Mouse (Mus musculus) heart, embryonic 14.5 days (tissue): ENCODE measurements around the gene Tmem52b. TPM values are rescaled to one million over a fixed set of nuclear protein-coding genes. Genes with fewer than 3 reads are reported as not detected.
"Not testable (repeated sequence)": the region's sequence is repeated elsewhere in the genome, so short reads cannot be mapped to it uniquely, and the experiment has no call there.

ENCODE experiments used
- ATAC-seq: fragments of 200-750 bp; cut with Nextera tagmentation; 2 replicates; pipeline ENCODE4 v1.8.0; 2017; ENCODE audit warnings: low read depth, moderate TSS enrichment; ENCODE audit not compliant: insufficient number of reproducible peaks, insufficient read depth, low FRiP score
- H3K27ac ChIP-seq, 2 experiments: fragments of 200-500 bp in 1 of 2; fragments of 300-500 bp in 1 of 2; sonication (generic) in 1 of 2; replicated peaks in 1 of 2; 2 replicates each; pipeline ENCODE4 v1.5.1; 2012 to 2014; ENCODE audit warnings: low read depth in 2 of 2, low read length in 2 of 2, control low read depth in 1 of 2, mild to moderate bottlenecking in 1 of 2, mixed read lengths in 1 of 2; ENCODE audit not compliant: control insufficient read depth in 1 of 2, insufficient read depth in 1 of 2
- H3K27me3 ChIP-seq: fragments of 300-500 bp; sonication (generic); 2 replicates; pipeline ENCODE4 v1.6.1; 2014; ENCODE audit warnings: mild to moderate bottlenecking, low read length, control low read depth; ENCODE audit not compliant: control insufficient read depth, insufficient read depth
- H3K36me3 ChIP-seq: fragments of 300-500 bp; sonication (generic); 2 replicates; pipeline ENCODE4 v1.6.1; 2014; ENCODE audit warnings: mild to moderate bottlenecking, control low read depth, low read length, mixed read lengths; ENCODE audit not compliant: control insufficient read depth, insufficient read depth
- H3K4me1 ChIP-seq, 2 experiments: fragments of 200-500 bp in 1 of 2; fragments of 300-500 bp in 1 of 2; sonication (generic) in 1 of 2; 2 replicates each; pipeline ENCODE4 v1.6.1; 2012 to 2014; ENCODE audit warnings: low read length in 2 of 2, control low read depth in 1 of 2, mixed read lengths in 1 of 2; ENCODE audit not compliant: control insufficient read depth in 2 of 2, insufficient read depth in 2 of 2
- H3K4me2 ChIP-seq: fragments of 300-500 bp; sonication (generic); 2 replicates; pipeline ENCODE4 v1.6.1; 2014; ENCODE audit warnings: mild to moderate bottlenecking, low read length
- H3K4me3 ChIP-seq, 2 experiments: fragments of 200-500 bp in 1 of 2; fragments of 300-500 bp in 1 of 2; sonication (generic) in 1 of 2; 2 replicates each; pipeline ENCODE4 v1.5.1; 2012 to 2014; ENCODE audit warnings: low read length in 2 of 2, mild to moderate bottlenecking in 2 of 2, control low read depth in 1 of 2, low read depth in 1 of 2, moderate library complexity in 1 of 2; ENCODE audit not compliant: control insufficient read depth in 1 of 2, insufficient read depth in 1 of 2
- H3K9ac ChIP-seq: fragments of 300-500 bp; sonication (generic); 2 replicates; pipeline ENCODE4 v1.6.1; 2014; ENCODE audit warnings: mild to moderate bottlenecking, low read length
- H3K9me3 ChIP-seq: fragments of 300-500 bp; sonication (generic); 2 replicates; pipeline ENCODE4 v1.6.1; 2016; ENCODE audit warnings: low read length, control low read depth; ENCODE audit not compliant: control insufficient read depth
- WGBS: fragments of 180-500 bp; shearing (Covaris S2); extraction: QIAGEN DNeasy Blood & Tissue Kit; methylation state at CpG from one replicate; pipeline ENCODE4 v1.1.7; 2014; 5-methylcytosine and 5-hydroxymethylcytosine counted together
- polyA plus RNA-seq: library from polyadenylated mRNA; unstranded; fragments of >200 nt; fragmentation: Nextera tagmentation; extraction: Ambion mirVana; gene quantifications from 2 replicates; pipeline ENCODE4 v1.2.1, GENCODE M21; 2014

Tmem52b gene
- polyA plus RNA-seq, 1 experiment from 2014 or later = not detected

DNA sequence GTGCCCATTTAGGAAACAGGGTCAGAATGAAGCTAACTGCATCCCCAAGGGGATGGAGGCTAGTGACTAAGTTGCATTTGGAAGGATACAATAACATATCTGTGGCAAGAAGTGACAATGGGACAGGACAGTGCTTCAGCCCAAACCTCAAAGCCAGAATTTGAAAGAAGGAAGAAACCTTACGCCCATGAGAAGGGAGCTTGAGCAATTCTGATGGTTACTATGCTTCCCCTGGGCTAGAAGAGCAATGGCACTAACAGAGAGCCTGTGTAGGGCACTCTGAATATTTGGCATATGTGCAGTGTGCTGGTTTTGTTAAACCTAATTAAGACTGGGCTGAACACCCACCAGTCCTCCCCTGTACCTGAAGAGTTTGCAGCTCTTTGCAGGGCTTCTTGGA, 12.8 kb upstream of the Tmem52b start:
- ATAC-seq, H3K4me3 ChIP-seq, H3K9ac ChIP-seq, H3K36me3 ChIP-seq, H3K4me1 ChIP-seq, H3K27ac ChIP-seq, H3K9me3 ChIP-seq, H3K4me2 ChIP-seq, H3K27me3 ChIP-seq: not testable (repeated sequence)
- 81% methylated on average over 1 of the region's 1 CpGs for WGBS

DNA sequence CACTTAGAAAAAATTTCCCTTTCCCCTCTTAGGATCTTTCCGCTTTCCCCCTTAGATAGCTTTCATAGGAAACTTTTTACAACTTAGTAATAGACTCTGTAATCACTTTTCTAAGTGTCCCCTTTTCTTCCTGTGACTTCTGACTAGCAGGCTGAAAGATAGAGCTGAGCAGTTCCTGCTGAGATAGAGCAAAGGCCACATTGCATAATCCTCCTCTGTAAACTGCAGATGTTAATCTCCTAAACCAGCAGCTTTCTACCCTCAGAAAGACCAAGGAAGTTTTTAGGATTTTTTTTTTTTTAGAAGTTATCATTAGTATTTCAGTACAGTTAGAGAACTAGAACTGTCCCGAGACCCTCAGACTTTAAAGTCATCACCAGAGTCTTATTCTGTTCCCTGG, 8.9 kb upstream of the Tmem52b start:
- ATAC-seq = no peak
- H3K4me2 ChIP-seq = no peak overlapping the region
- whole genome bisulfite sequencing = 73% methylated on average over 2 of the region's 2 CpGs

DNA sequence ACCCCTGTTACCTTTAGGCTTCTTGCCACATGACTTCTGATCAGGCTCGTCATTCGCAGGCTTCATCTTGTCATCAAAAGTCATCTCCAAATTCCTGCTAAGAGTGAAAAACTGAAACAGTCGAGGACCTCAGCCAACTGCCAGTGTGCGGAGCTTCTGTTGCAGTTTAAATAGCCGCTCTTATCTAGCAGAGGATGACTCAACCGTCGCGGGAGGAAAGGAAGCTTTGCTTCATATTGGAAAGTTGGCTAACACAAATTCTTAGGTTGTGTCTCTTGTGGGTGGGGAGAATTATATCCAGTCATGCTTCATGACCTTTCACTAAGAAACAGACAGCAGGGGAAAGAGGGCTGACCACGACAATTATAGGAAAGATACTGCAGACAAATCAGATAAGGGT, 5.3 kb upstream of the Tmem52b start, which contains the start of gene Olr1:
TSS of gene Olr1 (minus strand) at position 142 of the 400 bp plus-strand sequence.
- no peak within 1 kb of the TSS for H3K4me3 ChIP-seq
- peaks cover 0 to 3% of the 10 kb centered on the region in 2 experiments; a peak in 1 of 4 replicates for H3K4me1 ChIP-seq
- H3K9ac ChIP-seq = no peak within 1 kb of the TSS
- H3K4me2 ChIP-seq = no peak within 1 kb of the TSS
- WGBS = 36% methylated on average over 9 of the region's 9 CpGs
- no peaks in the 10 kb centered on the region for H3K27me3 ChIP-seq
- no peaks in the 10 kb centered on the region for H3K36me3 ChIP-seq
- H3K9me3 ChIP-seq = peaks cover 7% of the 10 kb centered on the region; the same call in 1 of the 2 replicates
- H3K27ac ChIP-seq = no peak within 1 kb of the TSS
- no peak for ATAC-seq

More for the DNA sequence above, 8.9 kb upstream of the Tmem52b start:
- Histone ChIP-seq H3K27me3 (no peaks in the 10 kb centered on the region), H3K4me1 (peaks cover 0 to 3% of the 10 kb centered on the region in 2 experiments; a peak in 1 of 4 replicates), H3K27ac (no peak overlapping the region), H3K9ac (no peak overlapping the region), H3K4me3 (no peak overlapping the region), H3K9me3 (peaks cover 7% of the 10 kb centered on the region; the same call in 1 of the 2 replicates), H3K36me3 (no peaks in the 10 kb centered on the region)

DNA sequence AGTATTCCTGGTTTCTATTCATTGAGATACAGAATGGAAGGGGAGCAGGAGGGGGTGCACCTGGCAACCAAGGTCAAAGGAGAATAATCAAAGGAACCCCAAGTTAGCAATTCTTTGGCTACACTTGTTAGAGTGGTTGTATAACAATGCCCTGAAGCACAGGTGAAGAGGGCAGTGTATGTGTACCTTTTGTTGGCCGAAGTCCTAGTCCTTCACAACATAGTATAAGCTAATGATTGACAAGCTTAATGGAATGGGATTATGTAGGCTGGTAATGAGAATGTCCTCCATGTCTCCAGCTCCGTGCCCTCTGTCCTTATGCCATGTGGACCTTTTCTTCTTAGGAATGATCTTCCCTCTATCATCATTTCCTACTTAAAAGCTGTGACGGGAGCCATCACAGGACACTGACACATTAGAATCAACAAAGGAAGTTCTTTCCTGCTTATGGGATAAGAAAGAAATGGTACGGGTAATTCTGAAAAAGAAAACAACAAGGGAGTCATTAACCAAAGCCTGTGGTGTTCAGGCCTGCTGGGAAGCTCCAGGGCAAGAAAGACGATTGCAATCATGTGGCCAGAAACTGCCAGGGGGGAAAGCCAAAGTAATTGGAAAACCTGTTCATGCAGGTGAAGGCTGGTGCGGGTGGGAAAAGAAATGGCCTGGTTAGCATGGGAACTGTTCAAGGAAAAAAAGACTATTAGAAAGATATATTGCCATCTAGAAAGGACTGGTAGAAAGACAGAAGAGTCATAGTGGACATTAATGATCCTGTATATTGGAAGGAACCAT, 2.0 kb upstream of the Tmem52b start:
- H3K9ac ChIP-seq = no peak overlapping the region
- no peak for ATAC-seq
- 69% methylated on average over 6 of the region's 6 CpGs for WGBS

DNA sequence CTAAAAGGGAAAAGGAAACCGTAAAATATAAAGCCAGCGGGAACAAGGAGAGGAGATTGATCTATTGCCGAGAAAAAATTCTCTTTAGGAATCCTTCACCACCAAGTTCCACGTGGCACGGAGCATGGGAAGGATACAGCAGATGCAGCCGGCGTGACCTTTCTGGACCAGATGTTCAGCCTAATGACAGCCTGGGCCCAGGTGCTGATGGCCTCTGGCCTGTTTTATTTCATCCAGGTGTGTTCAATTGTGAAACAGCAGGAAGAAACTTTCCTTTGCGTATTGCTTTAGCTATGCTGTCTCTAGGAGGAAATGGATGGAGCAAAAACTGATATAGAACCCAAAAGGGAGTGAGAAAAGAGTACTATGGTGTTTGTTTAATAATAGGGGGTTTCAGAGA, 513 bp downstream of the Tmem52b start:
- Histone ChIP-seq H3K4me2 (no peak overlapping the region), H3K9me3 (no peaks in the 10 kb centered on the region), H3K9ac (no peak overlapping the region), H3K36me3 (no peaks in the 10 kb centered on the region), H3K27ac (no peak overlapping the region), H3K4me3 (no peak overlapping the region), H3K4me1 (peaks cover 0 to 4% of the 10 kb centered on the region in 2 experiments; a peak in 1 of 4 replicates), H3K27me3 (no peaks in the 10 kb centered on the region)
- ATAC-seq = no peak
- WGBS = 63% methylated on average over 8 of the region's 8 CpGs

More for the DNA sequence above, 2.0 kb upstream of the Tmem52b start:
- no peak overlapping the region for H3K27ac ChIP-seq
- no peaks in the 10 kb centered on the region for H3K9me3 ChIP-seq
- H3K4me2 ChIP-seq = no peak overlapping the region
- H3K4me1 ChIP-seq = peaks cover 3 to 4% of the 10 kb centered on the region in 2 experiments; a peak in 1 of 4 replicates
- H3K36me3 ChIP-seq = no peaks in the 10 kb centered on the region
- H3K27me3 ChIP-seq = no peaks in the 10 kb centered on the region
- no peak overlapping the region for H3K4me3 ChIP-seq

DNA sequence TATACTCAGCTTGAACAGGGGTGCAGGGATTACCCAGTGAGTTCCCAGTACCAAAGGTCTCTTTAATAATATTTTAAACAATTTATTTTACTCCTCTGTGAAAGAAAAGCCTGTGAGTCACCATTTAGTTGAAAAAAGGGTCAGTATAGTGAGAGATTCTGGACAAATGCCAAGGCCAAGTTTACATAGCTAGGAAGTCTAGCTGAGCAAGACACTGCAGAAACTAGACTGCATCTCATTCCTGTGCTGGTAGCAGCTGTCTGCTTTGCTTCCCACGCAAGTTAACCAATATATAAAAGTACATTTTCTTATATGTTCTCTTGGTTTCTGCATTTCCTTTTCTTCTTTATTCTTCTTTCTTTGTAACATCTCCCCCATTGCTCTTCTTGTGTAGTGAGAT, 1.1 kb downstream of the Tmem52b start:
- H3K27ac ChIP-seq = 0 out of 4 replicates have a peak overlapping the region, but pooled peaks of 1 of the 2 experiments have one; percentile 14
- no peak overlapping the region for H3K4me2 ChIP-seq
- 55% methylated on average over 1 of the region's 1 CpGs for WGBS
- H3K9ac ChIP-seq = no peak overlapping the region
- H3K36me3 ChIP-seq = no peaks in the 10 kb centered on the region
- H3K4me1 ChIP-seq = peaks cover 0 to 4% of the 10 kb centered on the region in 2 experiments; a peak in 1 of 4 replicates
- no peaks in the 10 kb centered on the region for H3K27me3 ChIP-seq
- H3K4me3 ChIP-seq = no peak overlapping the region
- no peak for ATAC-seq
- H3K9me3 ChIP-seq = no peaks in the 10 kb centered on the region

DNA sequence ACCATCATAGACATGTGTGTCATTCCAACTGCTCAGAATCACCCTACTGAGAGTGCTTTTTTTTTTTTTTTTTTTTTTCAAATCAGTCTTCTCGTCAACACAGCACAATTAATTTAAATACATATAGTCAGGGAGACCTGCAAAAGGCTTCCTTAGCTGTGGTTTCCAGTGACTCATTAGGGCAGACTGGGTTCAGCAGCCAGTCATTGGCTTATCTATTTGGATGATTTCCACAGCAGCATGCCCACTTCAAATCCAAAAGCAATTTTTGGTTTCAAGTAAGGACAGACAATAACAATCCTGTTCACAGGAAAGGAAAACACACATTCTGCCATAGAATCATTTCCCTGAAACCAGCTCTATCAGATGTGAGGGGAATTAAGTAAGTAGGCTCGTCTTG, 2.0 kb downstream of the Tmem52b start:
- H3K9ac ChIP-seq = no peak overlapping the region
- no peak overlapping the region for H3K27ac ChIP-seq

More for the DNA sequence above, 2.0 kb downstream of the Tmem52b start:
- no peaks in the 10 kb centered on the region for H3K9me3 ChIP-seq
- peaks cover 0 to 4% of the 10 kb centered on the region in 2 experiments; a peak in 1 of 4 replicates for H3K4me1 ChIP-seq
- H3K4me3 ChIP-seq = no peak overlapping the region
- no peaks in the 10 kb centered on the region for H3K36me3 ChIP-seq
- no peak overlapping the region for H3K4me2 ChIP-seq
- 54% methylated on average over 2 of the region's 2 CpGs for WGBS
- no peaks in the 10 kb centered on the region for H3K27me3 ChIP-seq
- no peak for ATAC-seq
